Mouse (Mus musculus) urinary bladder, postnatal 10 days (tissue): ENCODE results near the gene Fthl17f.
A peak's percentile ranks its signal among the peaks of the same experiment; 100 is the strongest.
"Not testable (repeated sequence)": the region's sequence is repeated elsewhere in the genome, so short reads cannot be mapped to it uniquely, and the experiment has no call there.

ENCODE experiments used
- DNase-seq: peaks from one replicate; pipeline ENCODE4 v3.0.0; 2022; ENCODE audit warnings: low spot score

Fthl17f gene

GRCm38 (mm10) chrX:9062715-9063114 is at the start of gene Fthl17f:
TSS of gene Fthl17f (plus strand) at chrX:9063015.
- DNase-seq = not testable (repeated sequence)

DNA sequence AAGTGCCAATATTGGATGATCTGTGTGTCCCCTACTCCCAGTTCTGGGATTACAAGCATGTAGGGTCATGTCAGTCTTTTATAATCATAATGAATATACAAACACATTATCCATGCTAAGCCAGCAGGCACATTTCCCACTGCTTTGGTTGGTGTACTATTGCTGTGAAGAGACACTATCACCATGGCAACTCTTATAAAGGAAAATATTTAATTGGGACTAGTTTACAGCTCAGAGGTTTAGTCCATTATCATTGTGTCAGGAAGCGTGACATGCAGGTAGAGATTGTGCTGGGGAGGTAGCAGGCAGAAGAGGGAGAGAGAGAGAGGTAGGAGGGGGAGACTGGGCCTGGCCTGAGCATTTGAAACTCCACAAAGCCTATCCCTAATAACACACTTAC is 46.7 kb upstream of the Fthl17f start:
- DNase-seq = no peak

DNA sequence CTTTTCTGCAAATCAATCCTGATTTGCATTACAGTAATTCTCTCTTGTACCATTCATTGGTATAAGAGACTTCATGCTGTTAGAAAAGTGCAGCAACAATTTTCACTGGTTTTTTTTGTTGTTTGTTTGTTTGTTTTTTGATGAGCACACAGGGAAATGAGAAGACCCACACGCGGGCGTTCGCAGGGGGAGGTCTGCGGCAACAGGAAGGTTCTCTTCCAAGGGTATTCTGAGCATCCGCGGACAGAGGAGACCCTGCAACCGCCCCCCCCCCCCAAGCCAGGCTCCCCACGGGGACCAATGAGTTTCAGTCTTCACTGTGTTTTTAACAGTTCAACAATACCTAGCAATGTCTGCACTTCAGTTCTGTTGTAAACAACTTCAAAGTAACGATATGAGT is 43.3 kb upstream of the Fthl17f start:
- DNase-seq = no peak

DNA sequence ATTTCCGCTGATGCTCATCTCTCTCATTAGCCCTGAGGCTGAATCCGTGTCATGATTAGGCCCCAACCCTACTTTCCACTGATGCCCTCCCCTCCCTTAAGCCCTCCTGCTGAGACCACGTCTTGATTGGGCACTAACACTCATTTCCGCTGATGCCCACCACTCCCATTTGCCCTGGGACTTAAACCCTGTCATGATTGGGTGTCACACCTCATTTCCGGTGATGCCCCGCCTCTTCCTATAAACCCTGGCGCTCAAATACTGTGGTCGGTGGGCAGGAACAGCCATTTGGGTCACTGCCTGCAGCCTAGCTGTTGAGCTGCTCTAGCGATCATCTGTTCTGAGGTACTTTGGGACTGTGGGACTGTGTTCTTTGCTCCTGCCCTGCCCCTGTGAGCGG is 29.6 kb upstream of the Fthl17f start, which contains the start of gene Fthl17e:
Gene Fthl17e, plus strand, starts transcription at position 301 of the 400 bp plus-strand sequence.
- DNase-seq = not testable (repeated sequence)

DNA sequence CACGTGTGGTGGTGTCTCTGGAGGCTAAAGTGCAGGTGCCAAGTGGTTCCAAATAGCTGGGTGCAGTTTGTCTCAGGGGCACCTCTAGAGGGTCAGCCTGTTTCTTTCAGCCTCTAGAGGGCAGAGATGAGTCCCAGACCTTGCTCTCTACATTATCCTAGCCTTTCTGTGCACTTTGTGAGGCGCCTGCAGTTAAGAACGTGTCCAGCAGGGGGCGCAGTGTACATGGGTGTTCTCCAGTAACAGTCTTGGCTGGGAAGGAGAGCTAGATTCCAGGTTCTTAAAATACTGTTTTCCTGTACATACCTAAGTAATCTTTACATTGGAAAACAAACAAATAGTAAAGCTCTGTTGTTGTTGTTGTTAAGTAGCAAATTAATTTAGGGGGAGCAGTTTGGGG is 21.2 kb upstream of the Fthl17f start:
- not testable (repeated sequence) for DNase-seq

DNA sequence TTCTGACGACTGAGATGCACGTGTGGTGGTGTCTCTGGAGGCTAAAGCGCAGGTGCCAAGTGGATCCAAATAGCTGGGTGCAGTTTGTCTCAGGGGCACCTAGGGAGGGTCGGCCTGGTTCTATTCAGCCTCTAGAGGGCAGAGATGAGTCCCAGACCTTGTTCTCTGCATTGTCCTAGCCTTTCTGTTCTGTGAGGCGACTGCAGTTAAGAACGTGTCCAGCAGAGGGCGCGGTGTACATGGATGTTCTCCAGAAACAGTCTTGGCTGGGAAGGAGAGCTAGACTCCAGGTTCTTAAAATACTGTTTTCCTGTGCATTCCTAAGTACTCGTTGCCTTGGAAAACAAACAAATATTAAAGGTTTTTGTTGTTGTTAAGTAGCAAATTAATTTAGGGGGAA is 1.9 kb upstream of the Fthl17f start:
- DNase-seq = not testable (repeated sequence)

DNA sequence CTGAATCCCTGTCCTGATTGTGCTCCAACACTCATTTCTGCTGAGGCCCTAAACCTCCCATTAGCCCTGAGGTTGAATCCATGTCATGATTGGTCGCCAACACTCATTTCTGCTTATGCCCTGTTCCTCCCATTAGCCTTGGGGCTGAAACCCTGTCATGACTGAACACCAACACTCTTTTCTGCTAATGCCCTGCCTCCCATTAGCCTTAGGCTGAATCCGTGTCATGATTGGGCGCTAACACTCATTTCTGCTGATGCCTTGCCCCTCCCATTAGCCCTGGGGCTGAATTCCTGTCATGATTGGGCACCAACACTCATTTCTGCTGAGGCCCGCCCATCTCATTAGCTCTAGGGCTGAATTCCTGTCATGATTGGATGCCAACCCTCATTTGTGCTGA is 714 bp upstream of the Fthl17f start:
- DNase-seq = no peak

- DNase-seq = peak; percentile 13
Observed at GRCm38 (mm10) chrX:9077699-9078098, 14.9 kb downstream of the Fthl17f start.

- DNase-seq = not testable (repeated sequence)
Observed at GRCm38 (mm10) chrX:9095066-9095465, 32.3 kb downstream of the Fthl17f start.

- DNase-seq = no peak
Observed at GRCm38 (mm10) chrX:9104262-9104661, 41.4 kb downstream of the Fthl17f start, which contains the start of gene 4930402K13Rik. TSS of gene 4930402K13Rik (plus strand) at chrX:9104562.

- DNase-seq = no peak
Observed at GRCm38 (mm10) chrX:9110381-9110780, 47.6 kb downstream of the Fthl17f start.
